Mouse (Mus musculus) liver, embryonic 14.5 days (tissue): ENCODE results near the gene Zfp579. TPM values are rescaled to one million over a fixed set of nuclear protein-coding genes. Genes with fewer than 3 reads are reported as not detected.

Experiments
- ATAC-seq: fragments of 200-750 bp; cut with Nextera tagmentation; 2 replicates; pipeline ENCODE4 v1.8.0; 2017; ENCODE audit warnings: moderate number of reproducible peaks, mild to moderate bottlenecking, moderate library complexity; ENCODE audit not compliant: insufficient read depth
- DNase-seq, 3 experiments: peaks; one replicate each; pipeline ENCODE4 v3.0.0-alpha.2; 2012 to 2013; ENCODE audit warnings: low read depth in 3 of 3, low spot score in 3 of 3
- H3K27ac ChIP-seq: fragments of 300-500 bp; sonication (generic); 2 replicates; pipeline ENCODE4 v1.5.1; 2014; ENCODE audit warnings: moderate library complexity, mild to moderate bottlenecking, control low read depth, inconsistent platforms
- H3K27me3 ChIP-seq: fragments of 300-500 bp; sonication (generic); 2 replicates; pipeline ENCODE4 v1.6.1; 2014; ENCODE audit warnings: mild to moderate bottlenecking, low read length, moderate library complexity; ENCODE audit not compliant: control insufficient read depth, insufficient read depth
- H3K36me3 ChIP-seq: fragments of 300-500 bp; sonication (generic); replicated peaks from 2 replicates; pipeline ENCODE4 v1.6.1; 2014; ENCODE audit warnings: low read depth; ENCODE audit not compliant: control insufficient read depth, insufficient read depth
- H3K4me1 ChIP-seq, 2 experiments: fragments of 200-500 bp in 1 of 2; fragments of 300-500 bp in 1 of 2; sonication (generic) in 1 of 2; replicated peaks; 2 replicates each; pipeline ENCODE4 v1.6.1; 2012 to 2014; ENCODE audit warnings: antibody characterized with exemption in 1 of 2, inconsistent platforms in 1 of 2, low read length in 1 of 2; ENCODE audit not compliant: control insufficient read depth in 2 of 2, insufficient read depth in 2 of 2
- H3K4me2 ChIP-seq: fragments of 300-500 bp; sonication (generic); 2 replicates; pipeline ENCODE4 v1.6.1; 2014; ENCODE audit warnings: low read depth, mild to moderate bottlenecking, control low read depth, moderate library complexity
- H3K4me3 ChIP-seq, 2 experiments: fragments of 200-500 bp in 1 of 2; fragments of 300-500 bp in 1 of 2; sonication (generic) in 1 of 2; 2 replicates each; pipeline ENCODE4 v1.5.1; 2012 to 2014; ENCODE audit warnings: low read depth in 2 of 2, low read length in 2 of 2, mild to moderate bottlenecking in 2 of 2, control low read depth in 1 of 2, inconsistent platforms in 1 of 2, moderate library complexity in 1 of 2; ENCODE audit not compliant: insufficient read depth in 1 of 2
- H3K9ac ChIP-seq: fragments of 300-500 bp; sonication (generic); replicated peaks from 2 replicates; pipeline ENCODE4 v1.6.1; 2014; ENCODE audit warnings: mild to moderate bottlenecking, control low read depth, moderate library complexity
- H3K9me3 ChIP-seq: fragments of 300-500 bp; sonication (generic); 2 replicates; pipeline ENCODE4 v1.6.1; 2016; ENCODE audit warnings: low read length, mixed read lengths; ENCODE audit not compliant: control insufficient read depth
- CTCF ChIP-seq: IDR thresholded peaks from 2 replicates; pipeline ENCODE4 v1.5.1; 2016; ENCODE audit warnings: antibody characterized with exemption, low read depth, control low read depth
- EP300 ChIP-seq: IDR thresholded peaks from 2 replicates; pipeline ENCODE4 v1.6.1; 2016; ENCODE audit warnings: antibody characterized with exemption, low read depth
- WGBS: fragments of 180-500 bp; shearing (Covaris S2); extraction: QIAGEN DNeasy Blood & Tissue Kit; methylation state at CpG from one replicate; pipeline ENCODE4 v1.1.7; 2014; ENCODE audit not compliant: insufficient replicate concordance; 5-methylcytosine and 5-hydroxymethylcytosine counted together
- polyA plus RNA-seq, 2 experiments: library from polyadenylated mRNA; depleted of rRNA in 1 of 2; stranded (reverse) in 1 of 2; unstranded in 1 of 2; fragments of >200 nt; fragmentation: Nextera tagmentation in 1 of 2; extraction: Ambion mirVana in 1 of 2; gene quantifications; 2 replicates each; pipeline versions ENCODE4 v1.2.1 to v1.2.3; 2012 to 2014

The Zfp579 gene
- polyA plus RNA-seq, 2 experiments, result 2.8 to 6.7 TPM

- 3% methylated on average over 10 of the region's 10 CpGs for WGBS
- Histone ChIP-seq H3K9me3 (no peaks in the 10 kb centered on the region), H3K27me3 (no peaks in the 10 kb centered on the region), H3K4me3 (no peak within 1 kb of the TSS), H3K27ac (no peak within 1 kb of the TSS), H3K36me3 (no peaks in the 10 kb centered on the region), H3K4me2 (no peak within 1 kb of the TSS), H3K9ac (no peak within 1 kb of the TSS), H3K4me1 (no peaks in the 10 kb centered on the region)
- ATAC-seq, result peak; percentile 80; the same call in 1 of the 2 replicates
- DNase-seq, result peak; percentile 17 to 31 (median 20)
- no peak for TF ChIP-seq EP300
- peak; percentile 74 for TF ChIP-seq CTCF
Measured at GRCm38 (mm10) chr7:4964272-4964671, 31.7 kb downstream of the Zfp579 start, which contains the start of gene Sbk2. Sbk2 (minus strand) TSS chr7:4964406.

DNA sequence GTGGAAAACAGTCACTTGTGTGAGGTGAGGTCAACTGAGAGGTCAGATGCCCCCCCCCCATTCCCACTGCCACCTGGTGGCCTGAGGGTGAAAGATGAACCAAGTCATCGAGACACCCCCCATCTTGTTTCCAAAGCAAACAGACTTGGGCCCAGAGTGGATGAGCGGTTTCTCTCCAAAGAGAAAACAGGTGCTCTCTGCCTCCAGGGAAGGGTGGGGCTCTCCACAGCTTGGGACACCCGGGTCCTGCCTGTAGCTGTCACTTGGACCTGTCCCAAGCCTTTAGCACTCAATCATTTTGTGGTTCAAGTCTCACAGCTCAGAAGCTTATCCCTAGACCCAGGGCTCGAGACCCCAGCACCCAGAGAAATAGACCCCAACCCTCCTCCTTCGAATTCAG is 32.4 kb downstream of the Zfp579 start:
- H3K27ac ChIP-seq, result no peak overlapping the region
- no peak overlapping the region for H3K4me2 ChIP-seq
- H3K36me3 ChIP-seq, result no peaks in the 10 kb centered on the region
- H3K4me3 ChIP-seq, result no peak overlapping the region
- no peak overlapping the region for H3K9ac ChIP-seq
- no peaks in the 10 kb centered on the region for H3K27me3 ChIP-seq
- no peaks in the 10 kb centered on the region for H3K9me3 ChIP-seq
- ATAC-seq (no peak), DNase-seq (no peak)
- H3K4me1 ChIP-seq, result no peaks in the 10 kb centered on the region
- WGBS, result 55% methylated on average over 5 of the region's 5 CpGs
- TF ChIP-seq CTCF (no peak), EP300 (no peak)

DNA sequence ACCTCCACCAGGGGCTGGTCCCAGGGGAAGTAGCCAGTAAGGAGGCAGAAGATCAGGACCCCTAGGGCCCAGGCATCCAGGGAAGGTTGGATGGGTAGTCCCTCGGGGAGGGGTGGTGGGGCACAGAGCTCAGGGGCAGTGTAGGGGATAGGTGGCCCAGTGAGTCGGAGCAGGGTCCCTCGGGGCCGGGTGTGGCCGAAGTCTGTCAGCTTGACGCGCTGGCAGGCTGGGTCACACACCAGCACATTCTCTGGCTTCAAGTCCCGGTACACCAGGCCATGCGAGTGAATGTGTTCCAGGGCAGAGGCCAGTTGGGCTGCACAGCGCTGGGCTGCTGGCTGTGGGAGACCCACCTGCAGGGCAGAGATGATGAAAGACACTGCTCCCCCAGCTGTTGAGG is 38.6 kb downstream of the Zfp579 start:
- ATAC-seq (no peak), DNase-seq (no peak)
- 62% methylated on average over 10 of the region's 10 CpGs for WGBS
- no peak overlapping the region for H3K4me3 ChIP-seq
- no peaks in the 10 kb centered on the region for H3K4me1 ChIP-seq
- H3K27ac ChIP-seq, result no peak overlapping the region
- no peak overlapping the region for H3K4me2 ChIP-seq
- H3K36me3 ChIP-seq, result no peaks in the 10 kb centered on the region
- no peak for TF ChIP-seq EP300
- H3K27me3 ChIP-seq, result no peaks in the 10 kb centered on the region
- no peak overlapping the region for H3K9ac ChIP-seq
- H3K9me3 ChIP-seq, result no peaks in the 10 kb centered on the region

DNA sequence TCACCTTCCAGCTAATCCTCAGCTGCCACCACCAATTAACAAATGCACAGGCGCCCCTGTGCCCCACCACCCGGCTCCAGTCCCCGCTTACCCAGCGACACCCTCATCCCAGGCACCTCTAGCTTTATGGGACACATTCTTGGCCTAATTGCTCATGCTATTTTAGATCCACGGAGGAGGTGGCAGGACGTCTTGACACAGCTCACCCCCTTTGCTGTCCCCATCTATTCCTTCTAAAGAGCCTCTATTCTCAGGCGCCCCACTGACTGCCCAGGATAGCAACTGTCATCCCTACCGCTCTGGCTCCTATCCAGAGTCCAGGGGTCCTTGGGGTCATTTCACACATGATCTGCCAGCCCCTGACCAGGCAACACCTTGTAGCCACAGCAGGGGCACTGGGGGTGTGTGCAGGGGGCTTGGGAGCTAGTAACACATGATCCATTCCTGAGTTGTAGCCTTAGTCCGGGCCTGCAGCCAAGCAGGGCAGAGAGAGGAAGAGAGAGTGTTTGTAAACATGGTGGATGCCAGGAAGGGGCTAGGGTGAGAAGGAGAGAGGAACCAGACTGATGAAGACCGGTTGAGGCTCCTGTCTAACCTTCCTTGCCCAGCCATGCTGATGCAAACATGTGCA is 42.0 kb downstream of the Zfp579 start:
- Histone ChIP-seq H3K27me3 (no peaks in the 10 kb centered on the region), H3K27ac (no peak overlapping the region), H3K9ac (no peak overlapping the region), H3K4me1 (no peaks in the 10 kb centered on the region), H3K4me2 (no peak overlapping the region), H3K36me3 (no peaks in the 10 kb centered on the region), H3K9me3 (no peaks in the 10 kb centered on the region), H3K4me3 (no peak overlapping the region)
- DNase-seq (no peak), ATAC-seq (no peak)
- WGBS, result 25% methylated on average over 10 of the region's 10 CpGs
- TF ChIP-seq EP300, result no peak
- no peak for TF ChIP-seq CTCF

DNA sequence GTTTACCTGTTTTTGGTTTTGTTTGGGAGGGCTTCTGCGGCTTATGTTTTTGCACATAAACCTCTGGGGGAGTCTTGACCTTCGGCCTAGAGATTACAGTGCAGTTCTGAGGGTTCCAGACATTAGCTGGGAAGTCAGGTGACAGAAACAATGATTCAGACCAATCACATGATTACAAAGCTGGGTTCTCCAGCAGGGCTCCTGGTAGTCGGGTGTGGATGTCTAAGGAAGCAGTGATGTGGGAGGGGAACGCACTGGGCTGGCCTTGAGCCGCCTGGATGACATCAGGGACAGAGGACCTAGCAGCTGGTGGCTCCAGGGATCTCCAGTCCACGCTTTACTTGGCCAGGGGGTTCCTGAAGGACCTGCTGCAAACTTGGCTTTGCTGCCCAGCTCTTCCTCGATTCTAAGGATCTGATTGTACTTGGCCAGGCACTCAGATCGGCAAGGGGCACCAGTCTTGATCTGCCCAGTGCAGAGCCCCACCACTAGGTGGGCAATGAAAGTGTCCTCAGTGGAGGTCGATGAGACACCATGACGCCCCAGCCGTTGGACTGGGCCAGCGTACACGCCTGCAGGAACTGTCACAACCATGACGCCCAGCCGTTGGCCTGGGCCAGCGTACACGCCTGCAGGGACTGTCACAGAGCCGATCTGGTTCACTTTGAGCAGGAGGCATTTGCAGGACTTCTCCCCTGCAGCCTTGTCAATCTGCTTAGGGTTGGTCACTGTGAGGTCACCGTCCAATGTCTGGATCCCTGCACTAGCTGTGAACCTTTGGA is 45.2 kb downstream of the Zfp579 start:
- Histone ChIP-seq H3K9me3 (no peaks in the 10 kb centered on the region), H3K4me3 (no peak overlapping the region), H3K9ac (no peak overlapping the region), H3K4me1 (no peaks in the 10 kb centered on the region), H3K27me3 (no peaks in the 10 kb centered on the region), H3K36me3 (no peaks in the 10 kb centered on the region), H3K27ac (no peak overlapping the region), H3K4me2 (no peak overlapping the region)
- TF ChIP-seq CTCF (no peak), EP300 (no peak)
- no peak for DNase-seq
- ATAC-seq, result no peak
- WGBS, result 67% methylated on average over 19 of the region's 19 CpGs
